Mouse (Mus musculus): ENCODE data around the gene Atad5. TPM values are rescaled to one million over a fixed set of nuclear protein-coding genes. Genes with fewer than 3 reads are reported as not detected.
A peak's percentile ranks its signal among the peaks of the same experiment; 100 is the strongest.
"Not testable (repeated sequence)": the region's sequence is repeated elsewhere in the genome, so short reads cannot be mapped to it uniquely, and the experiment has no call there.

Atad5 gene
- 1 to 10 TPM in 1 of 2 experiments, under 1 TPM in 1; 0.91 to 1.3 TPM for total RNA-seq (2021)
- long read RNA-seq, experiment 1: 0 reads
- long read RNA-seq, experiment 2: 0 reads

DNA sequence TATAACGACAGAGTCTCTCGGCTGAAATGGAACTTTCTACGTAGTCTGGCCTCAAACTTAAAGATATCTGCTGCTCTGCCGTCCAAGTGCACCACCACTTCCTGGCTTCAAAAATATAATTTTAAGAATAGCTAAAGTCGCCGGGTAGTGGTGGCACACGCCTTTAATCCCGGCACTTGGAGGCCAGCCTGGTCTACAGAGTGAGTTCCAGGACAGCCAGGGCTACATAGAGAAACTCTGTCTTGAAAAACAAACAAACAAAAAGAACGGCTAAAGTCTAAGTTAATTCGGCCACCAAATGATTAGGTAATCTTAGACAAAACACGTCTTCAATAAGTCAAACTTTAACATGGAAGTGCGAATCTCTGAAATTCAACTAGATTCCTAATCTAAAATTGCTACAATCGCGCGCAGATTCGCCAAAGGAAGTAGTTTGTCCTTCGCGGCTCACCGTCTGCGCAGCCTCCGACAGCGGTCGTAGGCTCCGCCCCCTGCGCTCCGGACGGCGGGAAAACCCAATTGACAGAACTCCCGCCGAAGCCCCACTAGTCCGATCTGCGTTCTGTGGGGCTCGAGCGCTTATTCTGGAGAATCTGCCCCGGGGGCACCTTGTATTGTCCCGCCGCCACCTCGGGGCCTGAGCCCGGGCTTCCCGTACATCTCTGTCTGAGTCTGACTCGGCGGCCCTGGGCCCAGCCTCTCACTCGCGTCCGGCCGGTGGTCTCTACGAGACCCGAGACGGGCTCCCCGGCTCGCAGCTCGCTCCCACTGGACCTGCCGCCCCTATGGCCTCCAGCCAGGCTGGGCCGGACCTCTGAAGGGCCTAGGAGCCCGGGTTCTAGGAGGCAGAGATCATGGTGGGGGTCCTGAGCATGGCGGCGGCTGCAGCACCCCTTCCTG is at the start of gene Atad5:
Gene Atad5, plus strand, starts transcription at position 484 of the 900 bp plus-strand sequence.
- intact Hi-C loops (cut with DNase I): no loop called here

GRCm38 (mm10) chr11:80042615-80043418 is 46.4 kb upstream of the Atad5 start:
- DNase-seq: peak; percentile 9 to 20
- intact Hi-C loops (cut with DNase I): loop anchor here (5.0 kb wide), 1 partner anchor 39 kb away; the partner anchor contains the start of gene Crlf3

More for the DNA sequence above, at the start of gene Atad5:
- DNase-seq: peak; percentile 84 to 86

DNA sequence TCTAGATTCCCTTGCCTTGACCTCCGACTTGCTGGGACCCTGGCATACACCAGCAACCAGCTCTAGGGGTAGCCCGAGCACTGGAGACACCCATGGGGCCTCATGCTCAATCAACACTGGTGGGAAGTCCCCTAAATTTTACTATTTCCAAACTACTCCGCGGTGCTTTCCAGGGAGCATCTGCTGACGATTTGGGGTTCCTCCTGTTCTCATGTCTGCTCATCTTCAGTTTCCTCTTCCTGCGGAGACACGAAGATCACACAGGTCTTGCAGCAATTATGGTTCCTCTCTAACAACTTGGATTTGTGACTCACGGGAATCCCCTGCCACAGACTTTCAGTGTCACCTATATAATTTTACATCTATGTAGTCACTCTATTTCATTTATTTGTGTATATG is 45.8 kb upstream of the Atad5 start:
- intact Hi-C loops (cut with DNase I): loop anchor here (5.0 kb wide), 1 partner anchor 39 kb away; the partner anchor contains the start of gene Crlf3
- DNase-seq: no peak

GRCm38 (mm10) chr11:80046856-80047255 is 42.3 kb upstream of the Atad5 start:
- intact Hi-C loops (cut with DNase I): no loop called here
- no peak for DNase-seq

DNA sequence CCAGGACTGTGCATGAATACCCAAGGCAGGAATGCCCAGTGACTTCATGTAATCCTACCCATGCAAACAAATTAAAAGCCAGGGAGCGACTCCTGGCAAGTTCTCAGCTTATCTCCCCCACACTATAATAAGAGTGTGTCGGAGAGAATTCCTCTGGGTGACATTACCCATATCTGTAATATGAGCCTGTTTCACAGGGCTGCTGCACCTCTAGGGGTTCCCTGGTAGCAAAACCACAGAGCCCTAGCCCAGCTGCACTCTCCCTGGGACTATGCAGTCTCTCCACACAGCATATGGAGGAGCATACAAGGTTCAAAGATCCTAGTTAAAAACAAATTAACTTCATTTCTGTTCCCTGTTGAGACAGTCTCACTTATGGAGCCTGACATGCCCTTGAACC is 39.1 kb upstream of the Atad5 start:
- intact Hi-C loops (cut with DNase I): no loop called here
- DNase-seq: no peak

- intact Hi-C loops (cut with DNase I): no loop called here
These were observed 36.7 kb upstream of the Atad5 start for GRCm38 (mm10) chr11:80052456-80052855.

DNA sequence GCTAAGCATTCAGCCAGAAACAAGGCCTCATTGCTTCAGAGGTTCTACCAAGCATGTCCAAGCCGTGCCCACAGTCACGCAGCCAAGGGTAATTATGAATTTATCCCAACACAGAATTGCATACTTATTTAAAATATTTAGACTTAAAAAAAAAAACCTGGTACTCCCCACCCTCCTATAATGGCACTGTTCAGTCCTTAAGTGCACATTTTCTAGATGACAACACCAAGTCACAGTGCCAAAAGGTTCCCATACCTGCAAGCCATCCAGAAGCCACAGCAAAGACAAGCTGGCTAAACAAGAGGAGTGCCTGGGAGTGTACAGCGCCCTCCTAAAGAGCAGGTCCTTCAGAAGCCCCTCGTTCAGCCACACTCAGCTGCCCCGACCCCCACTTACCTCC is 36.0 kb upstream of the Atad5 start:
- intact Hi-C loops (cut with DNase I): no loop called here
- DNase-seq: no peak

More at GRCm38 (mm10) chr11:80052456-80052855, 36.7 kb upstream of the Atad5 start:
- no peak for DNase-seq

- intact Hi-C loops (cut with DNase I): no loop called here
- DNase-seq: no peak
These were observed 34.5 kb upstream of the Atad5 start for GRCm38 (mm10) chr11:80054659-80055058.

- DNase-seq: no peak
- intact Hi-C loops (cut with DNase I): no loop called here
These were observed 33.1 kb upstream of the Atad5 start for GRCm38 (mm10) chr11:80056141-80056540.

- DNase-seq: peak in 1 of 2 experiments; percentile 6
- intact Hi-C loops (cut with DNase I): no loop called here
These were observed 27.0 kb upstream of the Atad5 start for GRCm38 (mm10) chr11:80062159-80062558.

DNA sequence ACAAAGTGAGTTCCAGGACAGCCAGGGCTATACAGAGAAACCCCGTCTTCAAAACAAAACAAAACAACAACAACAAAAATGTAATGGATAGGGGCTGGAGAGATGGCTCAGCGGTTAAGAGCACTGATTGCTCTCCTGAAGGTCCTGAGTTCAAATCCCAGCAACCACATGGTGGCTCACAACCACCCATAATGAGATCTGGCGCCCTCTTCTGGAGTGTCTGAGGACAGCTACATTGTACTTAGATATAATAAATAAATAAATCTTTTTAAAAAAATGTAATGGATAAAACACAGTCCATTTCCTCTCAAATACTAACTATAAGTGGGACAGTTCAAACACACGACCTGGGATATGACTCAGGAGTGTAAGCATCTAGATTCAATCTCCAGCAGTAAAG is 22.8 kb upstream of the Atad5 start:
- DNase-seq; intact Hi-C loops (cut with DNase I): not testable (repeated sequence)

- intact Hi-C loops (cut with DNase I): no loop called here
These were observed 21.6 kb upstream of the Atad5 start for GRCm38 (mm10) chr11:80067558-80067957.

GRCm38 (mm10) chr11:80069815-80070214 is 19.4 kb upstream of the Atad5 start:
- DNase-seq: no peak
- intact Hi-C loops (cut with DNase I): no loop called here

More at GRCm38 (mm10) chr11:80067558-80067957, 21.6 kb upstream of the Atad5 start:
- DNase-seq: no peak

GRCm38 (mm10) chr11:80071039-80071438 is 18.2 kb upstream of the Atad5 start:
- intact Hi-C loops (cut with DNase I): no loop called here
- no peak for DNase-seq

DNA sequence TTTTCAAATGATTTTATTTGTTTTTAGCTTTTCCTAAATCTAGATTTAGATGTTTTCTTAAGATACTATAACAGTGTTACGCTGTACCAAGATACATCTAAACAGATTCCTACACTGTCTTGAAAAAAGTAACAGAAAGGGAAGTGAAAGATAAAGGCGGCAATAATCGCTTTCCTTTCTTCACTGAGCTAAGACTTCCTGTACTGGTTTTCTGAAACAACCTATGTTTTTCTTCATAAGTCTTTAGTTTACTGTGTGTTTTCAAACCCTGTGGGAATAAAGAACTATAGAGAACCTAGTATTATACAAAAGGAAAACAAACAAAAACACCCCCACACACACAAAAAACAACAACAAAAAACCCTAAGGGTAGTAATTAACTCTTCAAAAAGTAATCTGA is 16.8 kb upstream of the Atad5 start:
- intact Hi-C loops (cut with DNase I): no loop called here
- DNase-seq: no peak

- DNase-seq: no peak
- intact Hi-C loops (cut with DNase I): no loop called here
These were observed 13.5 kb upstream of the Atad5 start for GRCm38 (mm10) chr11:80075608-80076277.

GRCm38 (mm10) chr11:80077784-80078545 is 11.2 kb upstream of the Atad5 start:
- no peak for DNase-seq
- intact Hi-C loops (cut with DNase I): no loop called here

- intact Hi-C loops (cut with DNase I): no loop called here
- no peak for DNase-seq
These were observed 10.4 kb upstream of the Atad5 start for GRCm38 (mm10) chr11:80078831-80079230.

DNA sequence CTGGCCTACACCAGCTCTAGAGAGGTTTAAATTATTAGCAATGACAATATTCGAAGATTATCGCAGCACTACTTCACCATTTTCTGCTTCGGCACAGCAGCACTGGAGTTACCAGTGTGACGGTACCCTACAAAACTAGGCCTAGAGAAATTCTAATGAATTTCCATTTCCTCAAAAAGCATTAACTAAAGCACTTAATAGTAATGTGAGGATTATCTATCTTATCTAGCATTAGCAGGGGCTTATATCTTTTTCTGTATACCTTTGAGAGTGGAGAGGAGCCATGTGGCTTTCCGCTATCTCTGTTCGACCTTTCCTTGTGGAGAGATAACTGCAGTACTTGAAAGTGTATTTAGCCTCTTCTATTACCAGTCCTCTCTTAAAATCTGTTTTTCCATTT is 9.4 kb upstream of the Atad5 start:
- intact Hi-C loops (cut with DNase I): loop anchor here (5.0 kb wide), 1 partner anchor 37 kb away; no protein-coding TSS in a partner anchor
- no peak for DNase-seq
